Mouse (Mus musculus) layer of hippocampus, adult 18-20 months (tissue): ENCODE results near the gene Ufd1. TPM values are rescaled to one million over a fixed set of nuclear protein-coding genes. Genes with fewer than 3 reads are reported as not detected.
"Not testable (repeated sequence)": the region's sequence is repeated elsewhere in the genome, so short reads cannot be mapped to it uniquely, and the experiment has no call there.

Experiments
- DNase-seq, 2 experiments: peaks; one replicate each; pipeline ENCODE4 v3.0.0; 2022; ENCODE audit warnings: low spot score in 2 of 2
- total RNA-seq, 2 experiments: library from RNA; stranded (reverse); gene quantifications; 2 replicates each; pipeline ENCODE4 v1.2.3; 2021

The Ufd1 gene
- total RNA-seq, 2 experiments from 2014 or later = 97.5 to 98.3 TPM

GRCm38 (mm10) chr16:18805746-18806145, 5.8 kb upstream of the Ufd1 start:
- DNase-seq = no peak

- DNase-seq = no peak
Observed at GRCm38 (mm10) chr16:18809001-18809400, 2.6 kb upstream of the Ufd1 start.

- DNase-seq = no peak
Observed at GRCm38 (mm10) chr16:18811032-18811431, 547 bp upstream of the Ufd1 start.

- no peak for DNase-seq
Observed at GRCm38 (mm10) chr16:18812385-18812910, 869 bp downstream of the Ufd1 start.

GRCm38 (mm10) chr16:18822356-18822755, 10.8 kb downstream of the Ufd1 start:
- no peak for DNase-seq

- peak; percentile 64 to 82 for DNase-seq
Observed at GRCm38 (mm10) chr16:18822925-18823324, 11.3 kb downstream of the Ufd1 start.

- DNase-seq = no peak
Observed at GRCm38 (mm10) chr16:18828630-18829029, 17.1 kb downstream of the Ufd1 start.

- DNase-seq = no peak
Observed at GRCm38 (mm10) chr16:18829102-18829501, 17.5 kb downstream of the Ufd1 start.

- no peak for DNase-seq
Observed at GRCm38 (mm10) chr16:18833486-18833885, 21.9 kb downstream of the Ufd1 start.

GRCm38 (mm10) chr16:18836073-18836467, 24.5 kb downstream of the Ufd1 start:
- no peak for DNase-seq

- DNase-seq = peak; percentile 89 to 97
Observed at GRCm38 (mm10) chr16:18836468-18837208, 25.1 kb downstream of the Ufd1 start, which contains the start of the genes 2510002D24Rik and Gm28539. Gene 2510002D24Rik (plus strand): TSS chr16:18836578. Gene Gm28539 (plus strand): TSS chr16:18836584.

GRCm38 (mm10) chr16:18838346-18838745, 26.8 kb downstream of the Ufd1 start:
- no peak for DNase-seq

GRCm38 (mm10) chr16:18846301-18846820, 34.8 kb downstream of the Ufd1 start:
- no peak for DNase-seq

GRCm38 (mm10) chr16:18849521-18850190, 38.1 kb downstream of the Ufd1 start:
- not testable (repeated sequence) for DNase-seq

- DNase-seq = peak in 1 of 2 experiments; percentile 75
Observed at GRCm38 (mm10) chr16:18858551-18858950, 47.0 kb downstream of the Ufd1 start.

- no peak for DNase-seq
Observed at GRCm38 (mm10) chr16:18860186-18860585, 48.6 kb downstream of the Ufd1 start.

GRCm38 (mm10) chr16:18870495-18870894, 58.9 kb downstream of the Ufd1 start:
- not testable (repeated sequence) for DNase-seq

GRCm38 (mm10) chr16:18876091-18876441, 64.5 kb downstream of the Ufd1 start:
- no peak for DNase-seq

GRCm38 (mm10) chr16:18876442-18877308, 65.1 kb downstream of the Ufd1 start, which contains the start of the genes Mrpl40 and Hira:
Gene Mrpl40 (minus strand): TSS chr16:18876862.
Gene Hira (plus strand): TSS chr16:18877037.
- peak; percentile 93 to 96 for DNase-seq

- peak; percentile 39 to 62 for DNase-seq
Observed at GRCm38 (mm10) chr16:18877386-18878090, 66.0 kb downstream of the Ufd1 start.
